Mouse (Mus musculus): Measurements from ENCODE around the gene Kcnmb4. TPM values are rescaled to one million over a fixed set of nuclear protein-coding genes. Genes with fewer than 3 reads are reported as not detected.

Kcnmb4 gene
- total RNA-seq, 2 experiments from 2014 or later = 72.9 to 81.9 TPM

DNA sequence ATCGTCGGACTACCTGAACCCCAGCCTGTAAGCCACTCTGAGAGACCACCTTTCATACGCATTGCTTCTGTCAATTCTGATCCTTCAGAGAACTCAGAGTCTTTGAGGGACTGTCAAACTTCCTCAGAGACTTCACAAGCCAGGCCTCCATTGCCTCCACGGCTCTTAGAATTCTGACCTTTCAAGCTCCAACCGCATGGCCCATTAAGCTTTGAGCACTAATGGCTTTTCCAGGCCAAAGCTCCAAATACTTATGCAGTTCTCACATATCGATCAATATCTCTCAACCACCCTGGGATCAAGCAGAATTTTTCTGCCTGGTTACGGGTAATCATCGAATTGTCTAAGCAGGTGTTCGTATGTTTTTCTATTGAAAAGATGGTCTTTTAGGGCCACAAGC lies 12.2 kb downstream of the Kcnmb4 start:
- intact Hi-C loops (cut with DNase I) = no loop called here
- no peak for DNase-seq

DNA sequence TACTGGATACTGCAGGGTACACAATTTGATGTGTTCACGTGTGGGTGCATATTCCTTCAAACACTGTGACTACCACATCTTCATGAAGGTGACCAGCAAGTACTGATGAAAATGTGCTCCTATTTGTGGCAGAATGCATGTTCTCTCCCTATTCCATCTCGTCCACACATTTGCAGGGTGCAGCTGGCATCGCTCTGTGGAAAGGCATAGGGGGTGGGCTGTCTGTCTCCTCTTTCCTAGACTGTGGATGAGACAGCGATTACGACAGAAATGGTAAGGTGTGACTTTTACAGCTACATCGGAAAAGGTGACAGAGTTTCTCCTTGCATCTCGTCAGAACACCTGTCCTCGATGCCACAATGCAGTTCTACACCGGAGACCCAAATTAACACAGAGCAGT lies 14.9 kb downstream of the Kcnmb4 start:
- intact Hi-C loops (cut with DNase I) = no loop called here
- DNase-seq = no peak

DNA sequence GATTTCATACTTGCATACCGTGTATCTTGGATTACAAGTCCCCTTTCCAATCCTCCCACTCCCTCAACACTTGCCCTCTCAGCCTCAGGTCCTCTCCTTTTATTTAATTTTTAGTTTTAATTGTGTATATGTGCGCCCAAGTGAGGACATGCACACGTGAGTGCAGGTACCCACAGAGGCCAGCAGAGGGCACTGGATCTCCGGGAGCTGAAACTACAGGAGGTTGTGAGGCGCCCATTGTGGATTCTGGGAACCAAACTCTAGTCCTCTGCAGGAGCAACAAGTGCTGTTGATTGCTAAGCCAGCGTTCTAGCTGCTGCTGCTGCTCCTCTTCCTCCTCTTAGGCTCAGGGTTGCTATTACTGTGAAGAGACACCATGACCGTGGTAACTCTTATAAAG lies 20.9 kb downstream of the Kcnmb4 start:
- intact Hi-C loops (cut with DNase I) = no loop called here

DNA sequence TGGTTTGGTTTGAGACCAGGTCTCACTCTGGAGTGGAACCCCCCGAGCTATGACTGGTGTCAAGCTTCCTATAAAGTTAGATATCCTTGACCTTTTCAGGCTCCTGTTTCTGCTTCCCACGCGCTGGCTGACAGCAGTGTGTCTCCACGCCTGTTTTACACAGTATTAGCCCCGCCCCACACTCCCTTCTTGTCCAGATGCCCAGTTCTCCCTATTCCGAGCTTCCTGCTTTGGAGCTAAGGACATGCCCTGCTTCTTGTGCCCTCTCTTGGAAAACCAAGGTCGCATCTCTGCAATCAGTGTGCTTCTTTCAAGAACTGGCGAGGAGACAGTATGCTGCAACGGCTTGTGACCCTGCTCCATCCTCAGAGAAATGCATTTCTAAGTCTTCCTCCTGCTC lies 23.1 kb downstream of the Kcnmb4 start:
- DNase-seq = no peak
- intact Hi-C loops (cut with DNase I) = no loop called here

More for the DNA sequence above, 20.9 kb downstream of the Kcnmb4 start:
- DNase-seq = no peak

DNA sequence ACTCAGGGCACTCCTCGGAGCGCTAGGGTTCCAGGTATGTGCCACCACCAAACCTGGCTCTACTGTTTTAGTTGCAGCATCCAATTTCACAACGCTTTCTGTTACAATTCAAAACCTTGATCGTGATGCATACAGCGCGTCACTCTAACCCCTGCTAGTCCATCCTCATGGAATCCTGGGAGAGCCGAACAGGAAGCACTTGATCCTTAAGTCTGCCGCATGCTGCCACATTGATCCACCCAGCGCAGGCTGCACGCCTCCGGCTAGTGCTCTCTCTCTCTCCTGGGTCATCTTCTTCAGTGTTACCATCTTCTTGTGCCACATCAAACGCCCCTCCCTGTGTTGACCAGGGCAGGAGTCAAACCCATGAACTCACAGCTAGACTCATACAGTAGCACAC lies 25.5 kb downstream of the Kcnmb4 start:
- intact Hi-C loops (cut with DNase I) = no loop called here
- no peak for DNase-seq

DNA sequence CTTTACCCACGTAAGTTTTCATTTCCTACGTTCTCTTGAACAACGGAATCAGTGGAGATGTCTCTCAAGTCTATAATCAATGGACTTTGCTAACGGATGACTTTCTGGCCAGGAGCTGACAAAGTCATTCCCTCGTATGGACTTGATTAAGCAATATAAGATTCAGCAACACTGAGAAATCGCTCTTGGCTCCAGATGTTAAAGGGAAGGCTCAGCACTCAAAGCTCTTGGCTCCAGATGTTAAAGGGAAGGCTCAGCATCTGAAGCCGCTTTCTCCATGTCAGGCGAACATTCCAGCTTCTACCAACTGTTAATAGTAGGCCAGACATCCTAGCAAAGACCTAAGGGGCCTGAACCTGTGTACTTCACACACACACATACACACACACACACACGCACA lies 26.5 kb downstream of the Kcnmb4 start:
- no peak for DNase-seq
- intact Hi-C loops (cut with DNase I) = no loop called here

DNA sequence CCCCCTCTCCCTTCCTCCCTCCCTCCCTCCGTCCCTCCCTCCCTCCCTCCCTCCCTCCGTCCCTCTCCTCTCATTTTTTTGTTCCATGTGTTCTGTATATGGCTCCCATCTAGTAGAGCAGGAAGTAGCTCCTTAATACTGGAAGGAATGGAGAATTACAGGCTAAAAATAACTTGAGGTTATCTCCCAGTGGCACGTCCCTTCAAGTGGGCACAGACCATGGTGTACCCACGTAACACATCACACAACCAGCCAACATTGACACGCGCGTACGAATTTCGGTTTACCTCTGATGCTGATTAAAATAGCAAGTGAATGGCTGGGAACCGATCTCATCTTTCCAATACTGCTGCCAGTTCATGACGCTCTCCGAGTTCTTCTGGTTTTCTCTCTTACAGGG lies 27.6 kb downstream of the Kcnmb4 start:
- DNase-seq = no peak
- intact Hi-C loops (cut with DNase I) = no loop called here

DNA sequence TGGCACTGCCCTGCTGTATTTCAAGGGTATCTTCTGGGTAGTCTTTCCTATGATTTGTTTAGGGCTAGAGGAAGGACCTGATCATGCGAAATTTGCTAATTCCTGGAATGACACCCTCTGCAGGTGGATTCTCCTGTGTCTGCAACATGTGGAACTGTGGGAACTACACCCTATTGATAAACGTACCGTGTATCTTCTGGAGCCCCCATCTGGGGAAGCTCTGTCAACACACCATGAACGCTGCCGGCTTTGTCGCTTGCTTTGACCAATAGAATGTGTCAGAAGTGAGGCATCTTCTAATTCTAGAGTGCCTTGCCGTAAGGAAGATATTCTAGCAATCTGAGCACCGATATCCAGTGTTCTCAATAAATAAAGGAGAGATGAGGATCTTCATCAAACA lies 28.9 kb downstream of the Kcnmb4 start:
- no peak for DNase-seq
- intact Hi-C loops (cut with DNase I) = no loop called here

DNA sequence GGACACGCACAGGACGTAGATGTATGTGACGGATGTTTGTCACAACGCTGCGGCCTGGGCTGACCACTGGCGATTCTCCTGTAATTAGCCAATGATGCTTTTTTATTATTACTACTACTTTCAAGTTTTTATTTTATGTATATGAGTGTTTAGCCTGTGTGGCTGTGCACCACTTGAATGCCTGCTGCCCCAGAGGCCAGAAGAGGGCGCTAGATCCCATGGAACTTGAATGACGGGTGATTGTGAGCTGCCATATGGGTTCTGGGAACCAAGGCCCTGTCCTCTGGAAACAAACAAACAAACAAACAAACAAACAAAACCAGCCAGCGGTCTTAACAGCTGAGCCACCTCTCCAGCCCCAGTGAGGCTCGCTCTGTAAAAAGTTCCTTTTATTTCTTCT lies 29.3 kb downstream of the Kcnmb4 start:
- DNase-seq = no peak
- intact Hi-C loops (cut with DNase I) = no loop called here

DNA sequence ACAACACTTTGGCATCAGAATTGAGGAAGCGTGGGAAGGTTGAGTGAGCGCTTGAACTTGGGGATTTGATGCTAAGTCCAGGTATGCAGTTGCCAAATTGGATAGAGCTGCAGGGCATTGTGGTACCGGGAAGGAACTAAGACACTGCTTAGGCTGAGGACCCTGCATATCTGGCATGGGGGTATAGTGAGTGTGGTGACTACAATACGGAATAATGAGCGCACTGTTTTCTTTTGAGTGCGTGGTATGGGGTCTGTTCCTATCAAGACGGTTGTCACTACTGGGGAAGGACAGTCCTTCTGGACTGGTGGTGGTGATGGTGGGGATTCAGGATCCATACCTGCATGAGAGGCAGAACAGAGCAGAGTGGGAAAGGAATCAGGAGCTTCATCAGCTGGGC lies 32.7 kb downstream of the Kcnmb4 start:
- no peak for DNase-seq
- intact Hi-C loops (cut with DNase I) = no loop called here

DNA sequence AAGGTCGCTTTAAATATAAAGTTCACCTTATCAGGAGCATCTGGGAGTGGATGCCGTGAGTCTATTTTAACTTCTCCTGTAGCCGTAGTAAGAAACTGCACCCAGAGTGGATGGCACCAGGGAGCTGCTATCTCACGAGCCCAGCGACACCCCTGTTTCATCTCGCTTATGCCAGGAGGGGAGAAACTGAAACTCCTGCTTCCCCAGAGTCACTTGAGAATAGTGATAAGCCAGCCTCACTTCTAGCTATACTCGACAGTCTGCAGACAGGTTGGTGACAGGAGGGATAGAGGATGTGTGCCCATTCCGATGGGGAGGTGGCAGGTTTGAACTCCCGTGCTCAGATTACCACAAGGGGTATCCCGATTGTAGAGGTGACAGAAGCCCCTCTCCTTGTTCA lies 33.6 kb downstream of the Kcnmb4 start:
- no peak for DNase-seq
- intact Hi-C loops (cut with DNase I) = no loop called here

DNA sequence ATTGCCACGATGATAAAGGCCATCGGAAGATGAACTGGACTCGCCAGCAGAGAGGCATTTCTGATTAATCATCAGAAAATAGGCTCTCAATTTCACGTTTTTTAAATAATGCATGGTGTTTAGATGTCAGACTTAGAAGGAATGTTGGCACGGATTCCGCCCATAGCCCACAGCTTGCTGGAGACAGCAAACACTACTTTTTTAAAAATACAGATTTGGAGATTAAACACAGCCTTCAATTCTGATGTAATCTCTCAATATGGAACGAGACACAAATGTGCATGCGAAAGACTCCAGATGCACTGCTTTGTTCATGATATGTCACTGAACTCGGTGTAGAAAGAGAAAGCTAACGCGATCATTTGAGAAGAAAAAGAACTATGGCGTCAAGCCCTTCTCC lies 38.2 kb downstream of the Kcnmb4 start:
- intact Hi-C loops (cut with DNase I) = no loop called here

DNA sequence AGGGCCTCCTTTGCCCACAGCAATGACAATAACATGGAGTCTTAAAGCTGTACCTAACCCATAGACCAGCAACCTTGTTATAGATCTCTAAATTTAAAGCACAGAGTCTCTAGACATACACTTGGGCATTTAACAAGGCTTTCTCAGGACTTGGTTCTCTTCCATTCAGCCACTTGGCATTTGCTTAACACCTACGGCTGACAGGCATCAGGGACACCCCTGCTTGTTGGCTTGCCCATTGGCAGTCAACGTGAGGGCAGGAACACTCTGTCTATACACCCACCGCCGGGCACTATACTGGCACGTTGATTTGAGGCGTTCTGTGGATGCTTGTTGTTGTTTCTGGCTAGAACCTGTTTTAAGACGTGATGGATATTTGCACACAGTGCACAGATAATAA lies 41.3 kb downstream of the Kcnmb4 start:
- intact Hi-C loops (cut with DNase I) = no loop called here
- no peak for DNase-seq

More for the DNA sequence above, 38.2 kb downstream of the Kcnmb4 start:
- DNase-seq = no peak

DNA sequence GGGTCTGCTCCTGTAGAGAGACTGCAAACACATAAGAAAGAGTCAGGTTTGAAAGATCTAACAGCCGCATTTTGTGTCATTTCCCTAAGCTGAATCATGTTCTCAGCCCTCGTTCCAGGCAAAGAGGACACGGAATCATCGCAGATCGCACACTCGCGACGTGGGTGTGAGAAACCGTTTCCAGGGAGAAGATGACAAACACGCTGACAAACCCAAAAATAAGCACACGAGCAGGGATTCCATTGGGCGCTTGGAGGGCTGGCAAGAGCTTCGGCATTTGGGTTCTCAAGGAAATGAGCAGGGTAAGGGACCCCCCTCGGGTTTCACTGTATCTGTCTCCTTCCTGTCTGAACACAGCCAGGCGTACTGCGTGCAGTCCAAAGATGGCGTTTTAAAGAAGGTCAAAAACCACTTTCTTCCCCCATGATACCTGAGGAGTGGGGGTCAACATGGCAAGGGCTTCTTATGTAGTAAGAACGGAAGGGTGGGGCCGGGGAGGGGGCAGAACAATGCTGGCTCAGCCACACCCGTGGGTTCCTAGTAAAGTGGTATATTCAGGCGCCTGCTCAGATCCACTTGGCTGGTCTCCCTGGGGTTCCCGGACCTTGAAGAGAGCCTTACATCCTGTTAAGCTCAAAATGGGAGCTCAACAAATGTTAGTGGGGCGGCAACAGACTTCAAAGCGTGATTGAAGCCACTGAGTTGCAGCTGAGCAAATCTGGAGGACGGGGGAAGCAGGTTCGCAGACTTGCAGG lies 45.5 kb downstream of the Kcnmb4 start:
- DNase-seq = no peak
- intact Hi-C loops (cut with DNase I) = no loop called here

DNA sequence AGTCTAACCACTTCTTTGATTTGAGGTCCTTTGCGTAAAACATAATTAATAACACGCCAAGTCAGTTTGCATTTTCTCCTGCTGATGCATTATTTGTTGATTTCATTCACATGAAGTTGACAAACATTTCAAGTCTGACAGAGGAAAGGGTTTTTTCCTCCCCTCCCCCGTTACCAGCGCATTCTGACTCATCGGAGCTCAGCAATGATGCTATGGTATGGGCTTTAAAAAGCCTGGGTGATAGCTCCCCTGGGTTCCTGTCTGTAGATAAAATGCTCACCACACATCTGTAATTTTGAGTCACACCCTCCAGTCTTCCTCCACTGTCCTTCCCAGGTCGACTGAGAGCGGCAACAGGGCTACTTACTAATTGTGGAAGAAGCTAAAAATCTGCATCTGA lies 47.5 kb downstream of the Kcnmb4 start:
- intact Hi-C loops (cut with DNase I) = no loop called here
- no peak for DNase-seq

DNA sequence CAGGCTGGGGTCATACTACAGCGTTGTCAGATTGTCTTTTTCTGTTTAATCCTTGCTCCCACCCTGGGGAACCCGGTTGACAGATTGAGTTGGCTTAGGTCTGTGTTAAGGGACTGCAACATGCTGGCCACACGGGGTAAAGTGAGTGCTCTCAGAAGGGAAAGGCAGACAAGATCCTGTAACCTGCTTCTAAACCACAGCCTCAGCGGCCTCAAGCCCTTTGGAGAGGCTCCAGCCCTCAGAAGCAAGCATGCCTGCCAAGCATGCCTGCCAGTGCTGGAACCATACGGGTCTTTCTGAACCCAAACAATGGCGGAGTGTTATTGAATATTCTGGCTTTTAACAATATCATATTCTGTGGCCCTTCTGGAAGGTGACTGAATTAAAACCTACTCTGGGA lies 48.8 kb downstream of the Kcnmb4 start:
- peak; percentile 29 for DNase-seq

DNA sequence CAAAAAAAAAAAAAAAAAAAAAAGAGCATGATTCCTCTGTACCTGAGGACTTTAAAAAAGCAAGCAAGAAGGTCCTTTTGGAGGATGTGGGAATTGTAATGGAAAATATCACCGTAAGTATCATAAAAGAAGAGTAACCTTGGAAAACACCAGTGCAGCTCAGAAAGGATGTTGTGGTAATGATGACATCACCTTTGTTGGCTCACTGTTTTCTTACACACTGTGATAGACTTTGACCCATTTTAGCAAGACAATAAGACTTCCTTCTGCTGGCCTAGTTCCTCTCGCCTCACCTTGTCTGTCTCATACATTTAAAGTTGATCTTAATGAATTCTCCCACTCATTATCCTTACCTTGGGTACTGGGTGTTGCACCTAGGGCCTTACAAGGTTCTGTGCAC lies 51.1 kb downstream of the Kcnmb4 start:
- intact Hi-C loops (cut with DNase I) = no loop called here
- DNase-seq = no peak

More for the DNA sequence above, 48.8 kb downstream of the Kcnmb4 start:
- intact Hi-C loops (cut with DNase I) = no loop called here

DNA sequence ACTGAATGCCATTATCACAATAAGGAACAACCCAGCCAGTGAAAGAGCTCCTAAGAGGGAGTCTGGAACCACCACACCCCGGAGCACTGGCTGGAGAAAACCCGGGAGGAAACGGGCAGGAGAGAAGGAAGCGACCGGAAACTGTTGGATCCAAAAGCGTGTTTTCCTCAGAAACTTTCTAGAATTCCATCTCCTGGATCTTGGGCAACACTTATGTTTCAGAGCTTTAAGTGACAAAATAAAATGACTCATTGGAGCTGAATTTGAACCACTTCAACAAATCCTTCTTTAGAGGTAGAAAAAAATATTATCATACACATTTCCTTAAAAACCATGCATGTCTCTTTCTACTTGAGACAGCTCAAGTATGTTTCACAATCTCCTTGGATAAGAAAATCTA lies 52.7 kb downstream of the Kcnmb4 start:
- intact Hi-C loops (cut with DNase I) = no loop called here
- DNase-seq = no peak

DNA sequence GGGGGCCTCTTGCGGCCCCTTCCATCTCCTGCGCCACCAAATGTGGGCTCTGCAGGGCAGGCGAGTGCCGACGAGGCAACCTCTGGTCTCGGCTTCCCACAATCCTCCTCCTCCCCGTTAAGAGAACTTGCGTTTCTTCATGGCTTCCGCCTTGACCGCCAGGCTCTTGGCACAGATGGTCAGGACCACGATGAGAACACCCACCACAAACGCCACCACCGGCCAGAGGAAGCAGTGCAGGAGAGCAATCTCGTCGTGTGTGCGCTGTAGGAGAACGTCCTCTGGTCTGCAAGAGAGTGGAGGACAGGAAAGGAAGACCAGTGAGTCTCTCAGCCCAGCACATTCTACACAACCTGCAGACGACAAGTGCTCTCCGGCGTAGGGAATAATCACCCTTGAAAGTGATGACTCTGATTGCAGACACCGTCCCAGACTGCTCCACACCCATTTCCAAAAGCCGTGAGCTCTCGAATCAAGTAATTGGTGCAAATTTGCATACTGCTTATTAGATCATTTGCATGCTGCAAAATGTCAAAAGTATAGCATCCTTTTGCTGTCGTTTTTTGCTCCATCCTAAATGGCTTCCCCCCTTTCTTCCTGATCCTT lies 55.5 kb downstream of the Kcnmb4 start:
- no peak for DNase-seq
- intact Hi-C loops (cut with DNase I) = no loop called here

DNA sequence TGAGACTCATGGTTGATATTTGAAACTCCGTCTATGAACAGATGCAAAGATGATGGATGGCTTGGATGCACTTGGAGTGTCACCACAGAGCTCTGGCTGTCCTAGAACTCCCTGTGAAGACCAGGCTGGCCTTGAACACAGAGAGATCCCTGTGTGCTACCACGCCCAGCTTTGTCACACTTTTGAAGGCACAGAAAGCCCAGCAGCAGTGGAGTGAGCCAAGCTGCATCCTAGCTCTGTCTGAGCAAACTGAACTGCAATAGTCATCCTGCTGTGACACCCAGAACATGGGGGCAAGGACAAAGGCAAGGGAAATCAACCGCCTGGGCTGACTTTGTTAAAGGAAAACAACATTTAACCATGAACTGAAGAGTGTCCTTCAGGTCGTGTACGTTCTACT lies 57.0 kb downstream of the Kcnmb4 start:
- DNase-seq = no peak
- intact Hi-C loops (cut with DNase I) = no loop called here

DNA sequence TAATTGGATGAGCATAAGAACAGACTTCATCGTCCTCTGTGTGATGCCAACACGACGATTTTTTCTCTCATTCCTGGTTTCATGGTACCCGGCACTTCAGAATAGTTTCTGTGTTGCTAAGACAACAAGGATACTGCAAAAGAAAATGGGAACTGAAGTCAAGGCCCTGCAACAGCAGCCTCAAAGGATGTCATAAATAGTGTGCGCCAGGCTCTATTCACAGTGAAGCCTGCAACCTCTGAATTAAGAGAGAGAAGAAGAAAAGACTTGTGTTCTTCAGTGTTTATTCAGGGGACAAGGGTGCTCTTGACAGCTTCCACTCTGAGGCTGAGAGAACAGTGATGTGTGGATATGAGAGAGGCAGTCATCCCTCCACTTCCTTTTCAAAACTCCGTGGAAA lies 57.5 kb downstream of the Kcnmb4 start:
- intact Hi-C loops (cut with DNase I) = no loop called here
- DNase-seq = no peak

DNA sequence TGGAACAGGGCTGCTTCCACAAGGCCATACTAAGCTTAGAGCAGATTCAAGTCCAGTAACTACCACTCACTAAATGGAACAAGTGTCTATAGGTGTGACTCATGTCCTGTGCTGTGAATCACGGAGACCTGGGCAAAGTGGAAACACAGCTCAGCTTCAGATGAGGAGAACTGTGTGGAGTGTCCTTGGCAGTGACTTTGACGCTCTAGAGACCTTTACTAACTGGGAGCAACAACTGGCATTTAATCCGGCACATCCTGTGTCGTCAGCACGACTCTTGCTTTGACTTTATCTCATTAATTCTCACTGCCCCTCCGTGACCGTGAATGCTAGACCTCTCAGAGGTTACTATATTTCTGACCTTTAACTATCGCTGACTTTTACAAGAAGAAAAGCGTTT lies 62.9 kb downstream of the Kcnmb4 start:
- DNase-seq = no peak
- intact Hi-C loops (cut with DNase I) = no loop called here
